Mouse (Mus musculus) CH12.LX (cell line): Measurements from ENCODE around the gene Pigx.

ENCODE experiments used
- BHLHE40 ChIP-seq: IDR thresholded peaks from 2 replicates; pipeline ENCODE4 v1.6.1; 2011; ENCODE audit warnings: mild to moderate bottlenecking, low read depth, low read length, improper control_type of control experiment
- CTCF ChIP-seq, 2 experiments: IDR thresholded peaks in 1 of 2; conservative IDR thresholded peaks in 1 of 2; 2 replicates each; pipeline ENCODE4 v1.5.1; 2011 to 2012; ENCODE audit warnings: low read depth in 2 of 2, low read length in 2 of 2, improper control_type of control experiment in 1 of 2, inconsistent platforms in 1 of 2, mild to moderate bottlenecking in 1 of 2, moderate library complexity in 1 of 2
- EP300 ChIP-seq: IDR thresholded peaks from 2 replicates; pipeline ENCODE4 v1.6.1; 2011; ENCODE audit warnings: low read length, improper control_type of control experiment
- IRF4 ChIP-seq: IDR thresholded peaks from 2 replicates; pipeline ENCODE4 v1.6.1; 2014; ENCODE audit warnings: low read depth, mild to moderate bottlenecking, inconsistent platforms, low read length, improper control_type of control experiment
- UBTF ChIP-seq: IDR thresholded peaks from 2 replicates; pipeline ENCODE4 v1.6.1; 2012; ENCODE audit warnings: low read depth, mild to moderate bottlenecking, inconsistent platforms, low read length, improper control_type of control experiment, moderate library complexity
- ZC3H11A ChIP-seq: IDR thresholded peaks from 2 replicates; pipeline ENCODE4 v1.6.1; 2012; ENCODE audit warnings: low read depth, mild to moderate bottlenecking, inconsistent platforms, low read length, improper control_type of control experiment

DNA sequence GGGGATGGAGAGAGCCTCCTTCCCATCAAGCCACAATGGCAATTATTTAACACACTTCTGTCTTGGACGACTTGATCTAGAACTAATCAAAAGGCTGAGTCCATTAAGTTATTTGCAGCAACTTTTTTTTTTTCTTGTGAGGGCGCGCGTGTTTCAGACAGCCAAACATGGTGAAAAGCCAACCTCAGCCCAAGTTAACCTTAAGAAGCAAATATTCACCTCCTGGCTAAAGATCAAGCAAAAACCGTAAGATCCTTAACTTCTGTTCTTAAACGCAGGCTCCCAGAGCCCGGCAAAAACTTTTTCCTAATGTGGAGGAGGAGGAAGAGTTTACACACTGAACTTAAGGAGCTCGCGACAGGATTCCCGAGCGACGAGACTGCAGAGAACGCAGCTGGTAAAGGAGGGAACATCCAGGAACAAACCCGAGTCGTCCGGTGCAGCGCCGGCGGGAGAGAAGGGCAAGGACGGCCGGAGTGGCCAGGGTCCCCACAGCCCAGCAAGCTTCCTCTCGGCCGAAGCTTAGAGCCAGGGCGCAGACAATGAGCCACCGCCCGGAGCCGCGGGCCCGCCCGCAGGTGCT is 21.0 kb downstream of the Pigx start:
- TF ChIP-seq ZC3H11A (no peak), EP300 (no peak), UBTF (no peak), CTCF (conservative IDR thresholded peaks at IDR 0.05 in 1 of 2, IDR thresholded peaks at IDR 0.05 in 1 of 2; ENCODE audit: low read depth in 2 of 2, low read length in 2 of 2) (no peak), IRF4 (no peak), BHLHE40 (no peak)
